Mouse (Mus musculus) midbrain, embryonic 15.5 days (tissue): ENCODE measurements at regions not wholly inside any gene's neighbourhood (a gene's known extent, or its start where the extent isn't known, plus 50 kb on each side); places are given as distances from the start of the nearest gene placed in this dataset.
A peak's percentile ranks its signal among the peaks of the same experiment; 100 is the strongest.

Source experiments
- ATAC-seq: fragments of 200-750 bp; cut with Nextera tagmentation; replicated peaks from 2 replicates; pipeline ENCODE4 v1.8.0; 2017; ENCODE audit warnings: moderate TSS enrichment
- H3K27ac ChIP-seq: fragments of 300-500 bp; sonication (generic); 2 replicates; pipeline ENCODE4 v1.5.1; 2015; ENCODE audit warnings: mild to moderate bottlenecking, inconsistent platforms
- H3K27me3 ChIP-seq: fragments of 300-500 bp; sonication (generic); replicated peaks from 2 replicates; pipeline ENCODE4 v1.6.1; 2015; ENCODE audit warnings: inconsistent platforms
- H3K36me3 ChIP-seq: fragments of 300-500 bp; sonication (generic); replicated peaks from 2 replicates; pipeline ENCODE4 v1.6.1; 2015; ENCODE audit warnings: inconsistent platforms
- H3K4me1 ChIP-seq: fragments of 300-500 bp; sonication (generic); 2 replicates; pipeline ENCODE4 v1.6.1; 2015; ENCODE audit warnings: inconsistent platforms
- H3K4me2 ChIP-seq: fragments of 300-500 bp; sonication (generic); 2 replicates; pipeline ENCODE4 v1.6.1; 2015; ENCODE audit warnings: inconsistent platforms, mild to moderate bottlenecking, moderate library complexity
- H3K4me3 ChIP-seq: fragments of 300-500 bp; sonication (generic); 2 replicates; pipeline ENCODE4 v1.5.1; 2015; ENCODE audit warnings: mild to moderate bottlenecking, inconsistent platforms
- H3K9ac ChIP-seq: fragments of 300-500 bp; sonication (generic); 2 replicates; pipeline ENCODE4 v1.6.1; 2015; ENCODE audit warnings: mild to moderate bottlenecking, inconsistent platforms
- H3K9me3 ChIP-seq: fragments of 300-500 bp; sonication (generic); 2 replicates; pipeline ENCODE4 v1.6.1; 2016; ENCODE audit warnings: inconsistent platforms
- WGBS: fragments of 180-500 bp; shearing (Covaris S2); methylation state at CpG from one replicate; pipeline ENCODE4 v1.1.7; 2015; ENCODE audit warnings: mixed read lengths; 5-methylcytosine and 5-hydroxymethylcytosine counted together

- 36% methylated on average over 10 of the region's 10 CpGs for whole genome bisulfite sequencing
- Histone ChIP-seq H3K4me1 (peaks cover 17% of the 10 kb centered on the region), H3K9me3 (no peaks in the 10 kb centered on the region), H3K36me3 (no peaks in the 10 kb centered on the region), H3K27ac (peak overlapping the region; percentile 46), H3K4me2 (no peak overlapping the region), H3K9ac (no peak overlapping the region), H3K27me3 (no peaks in the 10 kb centered on the region), H3K4me3 (no peak overlapping the region)
- peak; percentile 44; the same call in 1 of the 2 replicates for ATAC-seq
Measured at GRCm38 (mm10) chr7:36949511-36949910, 251.6 kb downstream of the Tshz3 start.

DNA sequence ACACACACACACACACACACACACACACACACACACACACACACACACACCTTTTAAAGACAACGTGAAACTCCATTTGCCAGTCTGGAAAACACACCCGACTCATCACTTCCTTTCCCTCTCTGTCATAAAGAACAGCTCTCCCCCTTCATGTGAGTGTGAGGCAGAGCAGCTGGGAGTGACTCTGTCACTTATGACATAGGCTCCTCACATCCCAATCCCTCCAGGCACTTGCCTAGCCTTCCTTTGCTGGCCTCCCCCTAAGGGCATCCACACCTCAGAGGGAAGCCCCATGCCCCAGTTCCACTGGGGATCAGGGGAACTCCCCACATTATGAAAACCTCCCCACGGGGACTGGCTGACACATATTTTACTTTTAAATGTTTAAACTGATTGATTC lies 257.5 kb downstream of the Tshz3 start:
- H3K9me3 ChIP-seq: no peaks in the 10 kb centered on the region
- no peaks in the 10 kb centered on the region for H3K27me3 ChIP-seq
- 69% methylated on average over 3 of the region's 3 CpGs for WGBS
- no peaks in the 10 kb centered on the region for H3K4me1 ChIP-seq
- H3K27ac ChIP-seq: no peak overlapping the region
- ATAC-seq: no peak; the same call in 1 of the 2 replicates
- H3K9ac ChIP-seq: no peak overlapping the region
- no peaks in the 10 kb centered on the region for H3K36me3 ChIP-seq
- no peak overlapping the region for H3K4me3 ChIP-seq
- H3K4me2 ChIP-seq: no peak overlapping the region

GRCm38 (mm10) chr7:36958255-36958654 lies 260.3 kb downstream of the Tshz3 start:
- WGBS: 76% methylated on average over 8 of the region's 8 CpGs
- no peak overlapping the region for H3K4me2 ChIP-seq
- no peaks in the 10 kb centered on the region for H3K4me1 ChIP-seq
- H3K36me3 ChIP-seq: no peaks in the 10 kb centered on the region
- H3K4me3 ChIP-seq: no peak overlapping the region
- ATAC-seq: no peak
- H3K27ac ChIP-seq: no peak overlapping the region
- no peak overlapping the region for H3K9ac ChIP-seq
- no peaks in the 10 kb centered on the region for H3K9me3 ChIP-seq
- no peaks in the 10 kb centered on the region for H3K27me3 ChIP-seq

- Histone ChIP-seq H3K36me3 (no peaks in the 10 kb centered on the region), H3K4me2 (no peak overlapping the region), H3K4me3 (no peak overlapping the region), H3K27me3 (no peaks in the 10 kb centered on the region), H3K27ac (no peak overlapping the region), H3K9me3 (no peaks in the 10 kb centered on the region), H3K9ac (no peak overlapping the region), H3K4me1 (peaks cover 9% of the 10 kb centered on the region; the same call in 1 of the 2 replicates)
- ATAC-seq: no peak
- 87% methylated on average over 7 of the region's 7 CpGs for WGBS
Measured at GRCm38 (mm10) chr7:36971772-36972171, 273.9 kb downstream of the Tshz3 start.

DNA sequence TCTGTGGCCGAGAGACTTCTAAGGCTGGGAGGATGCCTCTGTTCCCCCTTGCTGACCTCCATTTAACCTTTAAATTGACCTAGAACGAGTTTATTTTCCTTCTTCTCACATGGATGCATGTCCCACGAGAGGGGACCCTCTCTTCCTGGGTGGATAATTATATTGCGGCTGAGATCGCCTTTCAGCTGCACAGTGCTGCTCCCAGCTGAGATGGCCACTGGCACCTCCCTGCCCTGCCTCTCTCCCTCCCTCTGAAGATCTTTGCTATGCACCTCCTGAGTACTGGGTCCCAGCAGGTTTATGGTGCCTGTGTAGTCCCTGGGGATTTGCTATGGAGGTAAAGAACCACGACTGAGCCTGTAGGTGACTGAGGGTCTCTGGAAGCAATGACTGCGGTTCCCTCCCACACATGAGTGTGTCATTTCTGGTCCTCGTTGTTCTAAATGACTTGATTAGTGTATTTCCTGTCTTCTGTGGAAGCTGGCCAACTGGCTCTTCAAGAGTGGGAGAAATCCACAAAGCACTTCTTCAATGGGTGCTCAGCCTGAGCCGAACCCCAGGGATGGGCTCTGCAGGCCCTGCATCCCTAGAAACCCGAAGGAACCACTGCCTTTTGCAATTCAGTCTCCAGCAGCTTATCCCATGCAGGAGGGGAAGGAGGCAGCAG lies 275.9 kb downstream of the Tshz3 start:
- Histone ChIP-seq H3K27ac (no peak overlapping the region), H3K4me1 (peaks cover 9% of the 10 kb centered on the region), H3K27me3 (no peaks in the 10 kb centered on the region), H3K4me3 (no peak overlapping the region), H3K36me3 (no peaks in the 10 kb centered on the region), H3K9ac (no peak overlapping the region), H3K9me3 (no peaks in the 10 kb centered on the region), H3K4me2 (no peak overlapping the region)
- 45% methylated on average over 10 of the region's 10 CpGs for WGBS
- no peak for ATAC-seq

- H3K4me1 ChIP-seq: peaks cover 9% of the 10 kb centered on the region
- no peak for ATAC-seq
- 62% methylated on average over 4 of the region's 4 CpGs for WGBS
Measured at GRCm38 (mm10) chr7:36974573-36974972, 276.7 kb downstream of the Tshz3 start.

GRCm38 (mm10) chr7:36975475-36975874 lies 277.6 kb downstream of the Tshz3 start:
- Histone ChIP-seq H3K36me3 (no peaks in the 10 kb centered on the region), H3K4me2 (no peak overlapping the region), H3K27ac (no peak overlapping the region), H3K4me3 (no peak overlapping the region), H3K27me3 (no peaks in the 10 kb centered on the region), H3K9ac (no peak overlapping the region), H3K9me3 (no peaks in the 10 kb centered on the region), H3K4me1 (peaks cover 9% of the 10 kb centered on the region)
- 16% methylated on average over 5 of the region's 5 CpGs for WGBS
- ATAC-seq: no peak

More at GRCm38 (mm10) chr7:36974573-36974972, 276.7 kb downstream of the Tshz3 start:
- H3K9ac ChIP-seq: no peak overlapping the region
- H3K9me3 ChIP-seq: no peaks in the 10 kb centered on the region
- H3K27me3 ChIP-seq: no peaks in the 10 kb centered on the region
- no peak overlapping the region for H3K4me2 ChIP-seq
- H3K27ac ChIP-seq: no peak overlapping the region
- H3K36me3 ChIP-seq: no peaks in the 10 kb centered on the region
- H3K4me3 ChIP-seq: no peak overlapping the region

DNA sequence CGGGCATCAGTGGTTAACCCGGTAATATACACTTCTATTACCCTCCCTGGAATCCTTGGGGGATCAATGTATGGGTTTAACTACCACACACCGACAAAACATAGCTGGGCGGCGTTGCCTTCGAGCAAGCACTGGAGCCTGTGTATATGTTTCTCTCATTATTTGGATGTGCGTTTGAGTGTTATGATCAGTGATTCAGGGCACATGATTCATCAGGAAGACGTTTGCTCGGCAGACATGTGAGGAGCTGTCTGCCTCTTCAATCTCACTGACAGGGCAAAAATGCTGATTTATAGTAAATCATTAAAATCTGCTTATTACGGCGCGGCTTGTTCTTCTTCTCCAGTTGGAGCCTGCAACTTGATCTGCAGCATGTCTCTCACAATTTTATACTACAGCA lies 279.9 kb downstream of the Tshz3 start:
- H3K27ac ChIP-seq: 0 out of 2 replicates have a peak overlapping the region, but pooled peaks have one; percentile 1
- H3K36me3 ChIP-seq: no peaks in the 10 kb centered on the region
- WGBS: 56% methylated on average over 12 of the region's 12 CpGs
- ATAC-seq: peak; percentile 35
- H3K4me2 ChIP-seq: no peak overlapping the region
- no peak overlapping the region for H3K9ac ChIP-seq
- H3K9me3 ChIP-seq: no peaks in the 10 kb centered on the region
- no peak overlapping the region for H3K4me3 ChIP-seq
- H3K4me1 ChIP-seq: peaks cover 5% of the 10 kb centered on the region
- no peaks in the 10 kb centered on the region for H3K27me3 ChIP-seq

DNA sequence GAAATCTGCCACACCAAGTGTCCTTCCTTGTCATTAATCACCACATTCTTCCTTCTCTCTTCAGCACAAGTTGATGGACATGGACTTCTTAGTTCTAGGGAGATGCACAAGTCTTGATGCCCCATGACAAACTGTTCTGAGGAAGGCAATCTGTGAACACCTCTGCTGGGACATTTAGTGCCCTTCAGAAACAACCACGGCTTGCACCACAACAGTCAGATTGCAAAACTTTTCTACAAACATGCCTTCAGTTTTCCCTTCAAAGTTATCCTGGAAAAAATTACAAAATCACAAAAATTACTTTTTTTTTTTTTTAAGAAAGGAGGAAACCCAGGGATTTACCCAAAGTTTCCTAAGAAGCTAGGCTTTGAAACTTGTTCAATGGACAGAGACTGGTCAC lies 291.5 kb downstream of the Tshz3 start:
- no peak overlapping the region for H3K4me3 ChIP-seq
- no peaks in the 10 kb centered on the region for H3K36me3 ChIP-seq
- no peaks in the 10 kb centered on the region for H3K9me3 ChIP-seq
- no peak for ATAC-seq
- 81% methylated on average over 1 of the region's 1 CpGs for WGBS
- H3K27me3 ChIP-seq: no peaks in the 10 kb centered on the region
- H3K4me2 ChIP-seq: no peak overlapping the region
- no peaks in the 10 kb centered on the region for H3K4me1 ChIP-seq
- no peak overlapping the region for H3K9ac ChIP-seq
- no peak overlapping the region for H3K27ac ChIP-seq

DNA sequence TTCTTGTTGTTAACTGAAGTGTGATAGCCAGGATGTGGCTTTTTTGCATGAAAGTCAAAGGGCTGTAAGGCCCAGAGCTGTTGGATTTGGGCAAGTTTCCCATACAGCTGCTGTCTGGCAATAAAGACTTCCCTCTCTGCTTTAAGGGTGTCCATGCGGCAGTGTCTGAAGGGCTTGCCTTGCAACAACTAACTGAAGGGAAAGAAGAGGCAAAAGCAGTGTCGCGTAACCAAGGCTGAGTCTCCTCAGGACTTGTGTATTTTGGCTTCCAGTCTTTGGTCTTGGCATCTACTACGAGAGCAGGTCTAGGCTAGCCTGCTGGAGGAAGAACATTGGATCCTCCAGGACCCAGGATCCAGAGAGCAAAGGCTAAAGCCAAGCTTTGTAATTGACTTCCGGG lies 306.7 kb downstream of the Tshz3 start:
- Histone ChIP-seq H3K36me3 (no peaks in the 10 kb centered on the region), H3K27me3 (no peaks in the 10 kb centered on the region), H3K9me3 (no peaks in the 10 kb centered on the region), H3K27ac (no peak overlapping the region), H3K4me2 (no peak overlapping the region), H3K9ac (no peak overlapping the region), H3K4me3 (no peak overlapping the region), H3K4me1 (no peaks in the 10 kb centered on the region)
- ATAC-seq: no peak
- 86% methylated on average over 5 of the region's 5 CpGs for WGBS

DNA sequence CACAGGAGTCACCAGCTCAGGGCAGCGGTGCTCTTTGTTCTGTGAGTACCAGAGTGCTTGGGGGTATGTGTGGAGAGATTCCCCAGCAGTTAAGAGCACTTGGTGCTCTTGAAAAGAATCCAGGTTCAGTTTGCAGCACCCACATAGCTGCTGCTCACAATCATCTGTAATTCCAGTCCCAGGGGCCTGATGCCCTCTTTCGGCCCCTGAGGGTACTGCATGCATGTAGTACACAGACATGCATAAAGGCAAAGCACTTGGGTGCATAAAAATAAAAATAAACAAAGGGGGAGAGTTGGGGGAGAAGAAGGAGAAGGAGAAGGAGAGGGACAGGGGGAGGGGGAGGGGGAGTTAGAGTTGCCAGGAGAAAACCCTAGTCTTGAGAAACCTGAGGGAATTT lies 307.8 kb downstream of the Tshz3 start:
- no peak overlapping the region for H3K4me3 ChIP-seq
- no peaks in the 10 kb centered on the region for H3K27me3 ChIP-seq
- H3K9me3 ChIP-seq: no peaks in the 10 kb centered on the region
- no peak for ATAC-seq
- H3K9ac ChIP-seq: no peak overlapping the region
- WGBS: 89% methylated on average over 2 of the region's 2 CpGs
- no peaks in the 10 kb centered on the region for H3K4me1 ChIP-seq
- H3K27ac ChIP-seq: no peak overlapping the region
- no peak overlapping the region for H3K4me2 ChIP-seq
- H3K36me3 ChIP-seq: no peaks in the 10 kb centered on the region

- ATAC-seq: no peak
- no peak overlapping the region for H3K4me2 ChIP-seq
- no peak overlapping the region for H3K27ac ChIP-seq
- no peaks in the 10 kb centered on the region for H3K9me3 ChIP-seq
- no peak overlapping the region for H3K4me3 ChIP-seq
- no peaks in the 10 kb centered on the region for H3K27me3 ChIP-seq
- 72% methylated on average over 10 of the region's 10 CpGs for WGBS
- no peaks in the 10 kb centered on the region for H3K36me3 ChIP-seq
- no peaks in the 10 kb centered on the region for H3K4me1 ChIP-seq
- no peak overlapping the region for H3K9ac ChIP-seq
Measured at GRCm38 (mm10) chr7:37006921-37007320, 309.0 kb downstream of the Tshz3 start.

GRCm38 (mm10) chr7:37011180-37011754 lies 313.3 kb downstream of the Tshz3 start:
- H3K4me3 ChIP-seq: no peak overlapping the region
- WGBS: 77% methylated on average over 6 of the region's 6 CpGs
- H3K9me3 ChIP-seq: no peaks in the 10 kb centered on the region
- no peaks in the 10 kb centered on the region for H3K4me1 ChIP-seq
- no peak overlapping the region for H3K4me2 ChIP-seq
- H3K27ac ChIP-seq: no peak overlapping the region
- no peaks in the 10 kb centered on the region for H3K27me3 ChIP-seq
- no peaks in the 10 kb centered on the region for H3K36me3 ChIP-seq
- no peak for ATAC-seq
- no peak overlapping the region for H3K9ac ChIP-seq
